Mouse (Mus musculus): Measurements from ENCODE around the gene Ascc3.

DNA sequence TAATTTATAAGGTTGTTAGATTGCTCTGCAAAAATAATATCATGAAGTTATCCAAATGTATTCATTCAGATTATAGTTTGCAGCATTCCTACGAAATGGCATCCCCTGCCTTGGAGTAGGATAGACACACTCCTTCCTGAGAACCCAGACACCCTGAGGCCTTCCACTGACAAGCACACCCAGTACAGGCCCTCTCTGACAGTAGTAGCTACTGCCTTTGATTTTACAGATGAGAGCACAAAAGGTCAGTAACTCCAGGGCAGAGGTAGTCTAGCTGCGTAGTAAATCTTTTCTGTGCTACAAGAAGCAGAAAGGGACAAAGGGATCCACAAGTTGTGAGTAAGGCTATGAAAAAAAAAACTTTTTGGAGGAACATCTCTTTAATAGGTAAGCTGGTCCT is 289.9 kb downstream of the Ascc3 start:
- TF ChIP-seq GATA1 (IDR thresholded peaks at IDR 0.05; ENCODE audit: borderline replicate concordance, low read length): no peak
- TF ChIP-seq FLI1 (IDR thresholded peaks at IDR 0.05; ENCODE audit: low read length): no peak
